Mouse (Mus musculus) myocyte (in vitro differentiated cells): ENCODE measurements around the gene D11Wsu47e. TPM values are rescaled to one million over a fixed set of nuclear protein-coding genes. Genes with fewer than 3 reads are reported as not detected.
A peak's percentile ranks its signal among the peaks of the same experiment; 100 is the strongest.

Experiments used
- H3K27me3 ChIP-seq: one replicate; pipeline ENCODE4 v1.6.1; 2011; ENCODE audit not compliant: control insufficient read depth, insufficient read depth, insufficient read length
- H3K36me3 ChIP-seq: one replicate; pipeline ENCODE4 v1.6.1; 2011; ENCODE audit not compliant: control insufficient read depth, insufficient read depth
- H3K4me2 ChIP-seq: one replicate; pipeline ENCODE4 v1.6.1; 2011; ENCODE audit warnings: low read depth, control low read depth
- H3K4me3 ChIP-seq: one replicate; pipeline ENCODE4 v1.5.1; 2011; ENCODE audit warnings: mild to moderate bottlenecking, control low read depth, moderate library complexity
- H3K79me2 ChIP-seq: one replicate; pipeline ENCODE4 v1.6.1; 2011; ENCODE audit not compliant: control insufficient read depth, insufficient read depth
- H3ac ChIP-seq: one replicate; pipeline ENCODE4 v1.6.1; 2011; ENCODE audit not compliant: control insufficient read depth, insufficient read length
- CEBPB ChIP-seq: IDR thresholded peaks from 2 replicates; pipeline ENCODE4 v1.6.1; 2011; ENCODE audit warnings: mild to moderate bottlenecking, moderate library complexity; ENCODE audit not compliant: poor library complexity, insufficient read depth, severe bottlenecking
- E2F4 ChIP-seq: IDR thresholded peaks from one replicate; pipeline ENCODE4 v1.6.1; 2011; ENCODE audit warnings: mild to moderate bottlenecking, control low read depth, moderate library complexity; ENCODE audit not compliant: insufficient read depth
- MAX ChIP-seq: IDR thresholded peaks from one replicate; pipeline ENCODE4 v1.6.1; 2011; ENCODE audit warnings: low read depth, mild to moderate bottlenecking, control low read depth
- MYOD1 ChIP-seq, 3 experiments: IDR thresholded peaks; one replicate each; pipeline ENCODE4 v1.6.1; 2011; ENCODE audit warnings: control low read depth in 2 of 3, low read depth in 2 of 3, mild to moderate bottlenecking in 2 of 3, moderate library complexity in 1 of 3; ENCODE audit not compliant: insufficient read length in 2 of 3, control insufficient read depth in 1 of 3
- MYOG ChIP-seq, 3 experiments: IDR thresholded peaks; one replicate each; pipeline ENCODE4 v1.6.1; 2011; ENCODE audit warnings: control low read depth in 2 of 3, low read depth in 2 of 3, mild to moderate bottlenecking in 2 of 3; ENCODE audit not compliant: insufficient read length in 2 of 3, control insufficient read depth in 1 of 3, insufficient read depth in 1 of 3
- POLR2A ChIP-seq: IDR thresholded peaks from one replicate; pipeline ENCODE4 v1.6.1; 2011; ENCODE audit warnings: low read depth, mild to moderate bottlenecking, control low read depth, moderate library complexity; ENCODE audit not compliant: insufficient read length
- POLR2AphosphoS2 ChIP-seq: IDR thresholded peaks from one replicate; pipeline ENCODE4 v1.6.1; 2011; ENCODE audit warnings: low read depth, control low read depth; ENCODE audit not compliant: insufficient read length
- REST ChIP-seq: IDR thresholded peaks from one replicate; pipeline ENCODE4 v1.6.1; 2011; ENCODE audit warnings: mild to moderate bottlenecking, control low read depth, moderate library complexity; ENCODE audit not compliant: insufficient read depth, insufficient read length
- SRF ChIP-seq: IDR thresholded peaks from one replicate; pipeline ENCODE4 v1.6.1; 2011; ENCODE audit warnings: low read depth; ENCODE audit not compliant: control insufficient read depth, insufficient read length
- TCF12 ChIP-seq: IDR thresholded peaks from one replicate; pipeline ENCODE4 v1.6.1; 2011; ENCODE audit warnings: mild to moderate bottlenecking, control low read depth; ENCODE audit not compliant: poor library complexity, insufficient read depth, severe bottlenecking
- TCF3 ChIP-seq: IDR thresholded peaks from one replicate; pipeline ENCODE4 v1.6.1; 2011; ENCODE audit warnings: low read depth, control low read depth; ENCODE audit not compliant: insufficient read length
- USF1 ChIP-seq: IDR thresholded peaks from one replicate; pipeline ENCODE4 v1.6.1; 2011; ENCODE audit warnings: low read depth, mild to moderate bottlenecking, control low read depth, moderate library complexity
- polyA plus RNA-seq: library from polyadenylated mRNA; unstranded; fragments of >200 nt; fragmentation: generic; extraction: Trizol; gene quantifications from one replicate; pipeline ENCODE4 v1.2.1, GENCODE M21; 2012; ENCODE audit warnings: missing spikeins

D11Wsu47e gene
- polyA plus RNA-seq, 1 experiment = 10.6 TPM

DNA sequence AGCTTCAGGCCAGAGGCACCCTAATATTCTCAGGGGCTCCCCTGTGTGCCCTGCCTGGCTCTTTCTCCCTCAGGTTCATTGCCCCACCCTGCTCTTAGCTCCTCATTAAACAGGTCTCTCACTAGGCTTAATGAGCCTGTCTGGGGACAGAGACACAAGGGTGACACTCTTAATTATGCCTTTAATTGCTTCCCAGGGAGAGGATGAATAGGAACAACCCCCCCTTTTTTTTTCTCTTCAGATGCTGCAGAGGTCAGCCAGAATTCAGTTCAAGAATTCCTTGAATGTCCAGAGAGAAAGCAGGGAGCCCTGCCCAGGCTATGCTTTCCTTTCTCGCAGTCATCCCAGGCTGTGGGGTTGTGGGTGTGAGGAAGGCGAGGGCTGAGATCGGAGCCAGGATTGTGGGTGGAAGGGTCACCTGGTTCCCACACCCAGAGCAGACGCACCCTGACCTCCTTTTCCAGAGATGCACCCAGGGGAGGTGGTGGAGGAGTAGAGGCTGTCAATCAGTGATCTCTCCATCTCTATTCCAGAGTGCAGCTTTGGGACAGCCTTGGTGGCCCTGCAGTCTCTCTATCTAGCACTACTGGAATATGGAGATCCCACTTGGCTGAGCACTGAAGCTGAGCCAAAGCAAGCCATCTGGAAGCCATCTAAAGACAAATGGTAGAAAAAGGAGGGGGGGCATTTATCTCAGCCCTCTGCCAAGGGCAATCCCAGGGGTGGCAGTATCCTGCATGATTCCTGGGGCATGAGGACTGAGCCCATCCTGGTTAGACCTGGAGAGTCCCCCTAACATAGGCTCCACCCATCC is 41.2 kb downstream of the D11Wsu47e start:
- no peak overlapping the region for H3ac ChIP-seq
- no peak overlapping the region for H3K4me3 ChIP-seq
- H3K4me2 ChIP-seq = no peak overlapping the region
- no peaks in the 10 kb centered on the region for H3K36me3 ChIP-seq
- TF ChIP-seq REST = no peak
- TF ChIP-seq MYOD1 (IDR thresholded peaks at IDR 0.05; ENCODE audit: control insufficient read depth in 1 of 3, insufficient read length in 2 of 3, low read depth in 2 of 3) = no peak
- no peak for TF ChIP-seq USF1
- TF ChIP-seq SRF = no peak
- TF ChIP-seq POLR2AphosphoS2 = no peak
- TF ChIP-seq POLR2A = no peak
- TF ChIP-seq MAX = no peak
- no peak for TF ChIP-seq MYOG (IDR thresholded peaks at IDR 0.05; ENCODE audit: control insufficient read depth in 1 of 3, insufficient read depth in 1 of 3, insufficient read length in 2 of 3, low read depth in 2 of 3)
- no peak for TF ChIP-seq E2F4
- no peak for TF ChIP-seq TCF12
- no peak for TF ChIP-seq TCF3
- TF ChIP-seq CEBPB = no peak
- no peaks in the 10 kb centered on the region for H3K79me2 ChIP-seq
- H3K27me3 ChIP-seq = no peaks in the 10 kb centered on the region

DNA sequence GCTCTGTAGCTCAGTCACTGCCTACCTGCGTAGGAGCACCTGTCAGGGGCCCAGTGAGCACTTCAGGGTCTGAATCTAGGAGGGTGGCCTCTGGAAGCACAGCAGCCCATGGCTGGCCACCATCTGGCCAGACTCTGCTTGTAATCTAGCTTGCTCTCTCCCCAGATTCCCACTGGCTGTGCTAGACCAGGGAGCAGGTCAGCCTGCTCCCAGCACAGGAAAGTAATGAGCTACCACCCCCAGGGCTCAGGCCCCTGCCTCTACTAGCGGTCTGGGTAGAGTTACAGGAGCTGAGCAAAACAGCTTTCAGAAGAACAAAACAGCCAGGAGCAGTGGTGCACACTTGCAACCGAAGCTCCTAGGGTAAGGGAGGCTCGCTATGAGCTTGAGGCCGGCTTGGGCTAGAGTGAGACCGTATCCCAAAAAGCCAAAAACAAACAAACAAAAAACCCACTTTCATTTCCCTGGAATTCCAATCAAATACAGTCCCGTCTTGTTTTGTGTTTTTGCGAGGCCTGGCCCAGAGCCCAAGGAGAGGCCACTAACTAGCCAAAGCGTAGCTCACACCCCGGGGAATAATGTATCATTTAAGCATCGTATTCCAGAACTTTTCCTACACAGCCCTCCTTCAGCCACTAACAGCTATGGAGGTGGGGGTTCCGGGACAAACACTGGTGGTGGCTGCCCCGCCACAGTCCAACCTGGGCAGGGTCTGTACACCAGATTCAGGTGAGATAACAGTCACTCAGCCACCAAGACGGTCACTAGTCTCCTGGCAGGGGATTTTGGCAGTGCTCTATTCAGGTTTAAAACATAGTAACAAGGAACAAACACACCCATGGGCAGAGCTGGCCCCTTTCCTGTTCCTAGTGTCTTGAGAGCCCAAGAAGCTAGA is 43.0 kb downstream of the D11Wsu47e start:
- no peaks in the 10 kb centered on the region for H3K79me2 ChIP-seq
- TF ChIP-seq REST (no peak), SRF (no peak), MAX (no peak), POLR2A (no peak), CEBPB (no peak), POLR2AphosphoS2 (no peak), TCF12 (no peak), MYOD1 (IDR thresholded peaks at IDR 0.05; ENCODE audit: control insufficient read depth in 1 of 3, insufficient read length in 2 of 3, low read depth in 2 of 3) (no peak), USF1 (no peak), TCF3 (no peak), MYOG (IDR thresholded peaks at IDR 0.05; ENCODE audit: control insufficient read depth in 1 of 3, insufficient read depth in 1 of 3, insufficient read length in 2 of 3, low read depth in 2 of 3) (no peak), E2F4 (no peak)
- no peak overlapping the region for H3K4me3 ChIP-seq
- H3ac ChIP-seq = no peak overlapping the region
- H3K4me2 ChIP-seq = no peak overlapping the region
- no peaks in the 10 kb centered on the region for H3K27me3 ChIP-seq
- H3K36me3 ChIP-seq = no peaks in the 10 kb centered on the region

GRCm38 (mm10) chr11:113727992-113728391 is 43.8 kb downstream of the D11Wsu47e start:
- H3K36me3 ChIP-seq = no peaks in the 10 kb centered on the region
- TF ChIP-seq POLR2A (no peak), REST (no peak), POLR2AphosphoS2 (no peak), MYOG (IDR thresholded peaks at IDR 0.05; ENCODE audit: control insufficient read depth in 1 of 3, insufficient read depth in 1 of 3, insufficient read length in 2 of 3, low read depth in 2 of 3) (no peak), SRF (no peak), E2F4 (no peak), MYOD1 (IDR thresholded peaks at IDR 0.05; ENCODE audit: control insufficient read depth in 1 of 3, insufficient read length in 2 of 3, low read depth in 2 of 3) (no peak), TCF12 (no peak), MAX (no peak), USF1 (no peak), TCF3 (no peak), CEBPB (no peak)
- H3K79me2 ChIP-seq = no peaks in the 10 kb centered on the region
- H3K4me3 ChIP-seq = no peak overlapping the region
- no peaks in the 10 kb centered on the region for H3K27me3 ChIP-seq
- H3ac ChIP-seq = no peak overlapping the region
- no peak overlapping the region for H3K4me2 ChIP-seq

GRCm38 (mm10) chr11:113729239-113729638 is 45.0 kb downstream of the D11Wsu47e start:
- H3K36me3 ChIP-seq = no peaks in the 10 kb centered on the region
- H3K4me3 ChIP-seq = no peak overlapping the region
- H3K79me2 ChIP-seq = no peaks in the 10 kb centered on the region
- no peak overlapping the region for H3ac ChIP-seq
- no peaks in the 10 kb centered on the region for H3K27me3 ChIP-seq
- no peak for TF ChIP-seq REST
- no peak for TF ChIP-seq SRF
- no peak for TF ChIP-seq MYOD1 (IDR thresholded peaks at IDR 0.05; ENCODE audit: control insufficient read depth in 1 of 3, insufficient read length in 2 of 3, low read depth in 2 of 3)
- TF ChIP-seq POLR2AphosphoS2 = no peak
- no peak for TF ChIP-seq USF1
- H3K4me2 ChIP-seq = peak overlapping the region; percentile 51
